ENCODE assay signal across 22 mouse cellular contexts in genomic region chr3:102500031-102500430, GRCm38 (mm10). TPM values are rescaled to one million over a fixed set of nuclear protein-coding genes. Genes with fewer than 3 reads are reported as not detected.
"Had no signal": no experiment of that assay in that cellular context is flagged by ENCODE, and none has a peak within 500 bp of the region (broad histone marks: within the 10 kb centered on the region; RNA-seq: fewer than 3 reads in every experiment).

No protein-coding gene starts in this region.

- DNase-seq: liver; liver, embryonic 13.5 days; lung, embryonic 14.5 days; right cerebral cortex, adult 18-20 months; right cerebral cortex, postnatal 14 days; right cerebral cortex, postnatal 4 days; spleen, adult 18-20 months; thymus, adult 2 months; thymus, postnatal 14 days; thymus, postnatal 4 days had no signal

- H3K4me3 ChIP-seq: kidney, embryonic 15.5 days; limb, embryonic 10.5 days; limb, embryonic 13.5 days; liver, embryonic 13.5 days; midbrain, embryonic 12.5 days; midbrain, embryonic 15.5 days; neural tube, embryonic 12.5 days; neural tube, embryonic 15.5 days; stomach, embryonic 15.5 days had no signal

- H3K27me3 ChIP-seq: kidney, embryonic 15.5 days; limb, embryonic 13.5 days; liver, embryonic 13.5 days; midbrain, embryonic 12.5 days; midbrain, embryonic 15.5 days; neural tube, embryonic 12.5 days; neural tube, embryonic 15.5 days; stomach, embryonic 15.5 days had no signal

- H3K9ac ChIP-seq: kidney, embryonic 15.5 days; limb, embryonic 13.5 days; liver, embryonic 13.5 days; lung, embryonic 14.5 days; midbrain, embryonic 12.5 days; midbrain, embryonic 15.5 days; neural tube, embryonic 12.5 days; neural tube, embryonic 15.5 days; stomach, embryonic 15.5 days had no signal

- H3K27ac ChIP-seq: kidney, embryonic 15.5 days; limb, embryonic 10.5 days; limb, embryonic 13.5 days; liver, embryonic 13.5 days; macrophage; midbrain, embryonic 12.5 days; midbrain, embryonic 15.5 days; neural tube, embryonic 12.5 days; neural tube, embryonic 15.5 days; stomach, embryonic 15.5 days had no signal

- H3K9me3 ChIP-seq: kidney, embryonic 15.5 days; limb, embryonic 10.5 days; limb, embryonic 13.5 days; liver, embryonic 13.5 days; midbrain, embryonic 12.5 days; midbrain, embryonic 15.5 days; neural tube, embryonic 12.5 days; neural tube, embryonic 15.5 days; stomach, embryonic 15.5 days had no signal

- ATAC-seq: intestine, postnatal 0 days; lung, postnatal 0 days; midbrain, embryonic 15.5 days had no signal

- H3K4me1 ChIP-seq: kidney, embryonic 15.5 days; liver, embryonic 13.5 days; midbrain, embryonic 12.5 days; midbrain, embryonic 15.5 days; neural tube, embryonic 12.5 days; stomach, embryonic 15.5 days had no signal

- H3K36me3 ChIP-seq: kidney, embryonic 15.5 days; limb, embryonic 10.5 days; limb, embryonic 13.5 days; liver, embryonic 13.5 days; midbrain, embryonic 12.5 days; midbrain, embryonic 15.5 days; neural tube, embryonic 12.5 days; neural tube, embryonic 15.5 days; stomach, embryonic 15.5 days had no signal

- H3K4me2 ChIP-seq: kidney, embryonic 15.5 days; limb, embryonic 13.5 days; liver, embryonic 13.5 days; lung, embryonic 14.5 days; midbrain, embryonic 12.5 days; midbrain, embryonic 15.5 days; neural tube, embryonic 12.5 days; neural tube, embryonic 15.5 days; stomach, embryonic 15.5 days had no signal

RNA-seq across cellular contexts. Expression of gene Ngf, which starts 30.3 kb away (rescaled TPM):
- total RNA-seq: megakaryocyte, adult 5-6 weeks had no signal
- polyA plus RNA-seq: macrophage had no signal
